Mouse (Mus musculus) frontal cortex, postnatal 14 days (tissue): ENCODE measurements at regions not wholly inside any gene's neighbourhood (a gene's known extent, or its start where the extent isn't known, plus 50 kb on each side); places are given as distances from the start of the nearest gene placed in this dataset.
A peak's percentile ranks its signal among the peaks of the same experiment; 100 is the strongest.

Experiments used
- DNase-seq, 2 experiments: peaks; one replicate each; pipeline ENCODE4 v3.0.0; 2022; ENCODE audit warnings: low spot score in 2 of 2

DNA sequence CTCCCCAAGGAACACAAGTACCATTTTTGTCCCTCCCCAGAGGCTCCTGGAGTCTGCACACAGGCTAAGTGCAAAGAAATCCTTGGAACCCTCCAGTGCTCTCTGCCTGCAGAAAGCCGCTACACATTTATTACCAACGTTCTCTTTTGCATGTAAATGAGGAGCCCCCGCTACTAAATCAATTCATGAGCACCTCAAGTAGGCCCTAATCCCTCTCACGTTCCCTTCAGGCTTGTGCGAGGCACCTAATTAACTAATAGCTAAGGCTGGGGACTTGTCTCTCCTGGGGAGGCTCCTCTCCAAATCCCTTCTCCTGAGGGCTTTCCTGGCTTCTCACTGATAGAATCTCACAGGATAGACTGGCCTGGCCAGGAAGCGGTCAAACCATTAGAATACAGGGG, 568.6 kb upstream of the Adam5 start:
- no peak for DNase-seq

DNA sequence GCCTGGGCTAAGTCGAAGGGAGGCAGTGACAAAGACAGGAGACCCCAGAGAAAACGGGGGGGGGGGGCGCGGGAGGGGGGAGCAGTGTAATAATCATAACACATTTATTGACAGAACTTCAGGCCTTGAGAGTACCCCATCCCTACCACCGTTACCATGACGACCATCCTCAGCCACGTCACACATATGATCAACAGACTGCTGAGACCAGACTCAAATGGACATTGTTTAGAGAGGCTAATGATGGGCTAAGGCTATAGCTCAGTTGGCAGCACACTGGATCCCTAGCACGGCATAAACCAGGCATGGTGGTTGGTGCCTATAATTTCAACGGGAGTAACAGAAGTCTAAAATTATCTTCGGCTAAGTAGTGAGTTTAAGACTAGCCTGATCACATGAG, 565.8 kb upstream of the Adam5 start:
- DNase-seq: no peak

DNA sequence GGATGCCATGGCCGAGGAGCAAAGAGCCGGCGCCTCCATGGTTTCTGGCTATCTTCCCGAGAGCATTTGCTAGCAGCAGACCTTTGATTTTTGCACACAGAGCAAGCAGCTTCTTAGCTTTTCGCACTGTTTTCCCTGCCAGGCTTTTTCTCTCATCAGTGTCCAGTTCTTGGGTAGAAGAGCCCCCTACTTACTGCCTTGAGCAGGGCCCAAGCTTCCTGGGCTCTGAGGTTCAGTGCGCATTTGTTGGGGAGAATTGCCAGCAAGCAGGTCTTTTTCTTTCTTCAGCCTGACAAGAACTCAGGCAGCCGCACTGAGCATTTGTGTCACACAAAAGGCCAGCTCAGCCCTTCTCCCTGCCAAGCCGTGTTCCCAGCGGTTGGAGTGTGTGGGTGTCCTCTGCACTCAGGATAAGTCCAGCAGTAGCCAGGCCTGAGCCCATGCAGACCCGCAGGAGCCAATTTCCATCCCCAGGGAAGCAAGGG, 565.2 kb upstream of the Adam5 start:
- DNase-seq: peak; percentile 25 to 32

DNA sequence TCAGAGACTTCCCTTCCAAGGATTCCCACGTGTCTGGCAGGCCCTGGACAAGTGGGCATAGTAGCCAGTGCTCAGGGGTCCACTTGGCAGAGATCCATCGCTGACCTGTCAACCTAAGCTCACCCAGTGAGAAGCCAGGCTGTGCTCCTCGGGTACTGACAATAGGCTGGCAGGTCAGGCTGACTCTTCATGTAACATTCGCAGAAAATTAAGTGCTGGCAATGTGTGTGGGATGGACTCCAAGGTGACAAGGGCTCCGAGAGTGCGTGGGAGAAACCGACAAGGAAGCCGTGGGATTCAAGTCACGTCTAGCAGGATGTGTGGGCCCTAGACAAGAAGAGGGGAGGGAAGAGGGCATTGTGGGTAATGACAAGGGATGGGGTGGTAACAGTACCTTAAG, 564.6 kb upstream of the Adam5 start:
- peak; percentile 11 to 52 for DNase-seq

DNA sequence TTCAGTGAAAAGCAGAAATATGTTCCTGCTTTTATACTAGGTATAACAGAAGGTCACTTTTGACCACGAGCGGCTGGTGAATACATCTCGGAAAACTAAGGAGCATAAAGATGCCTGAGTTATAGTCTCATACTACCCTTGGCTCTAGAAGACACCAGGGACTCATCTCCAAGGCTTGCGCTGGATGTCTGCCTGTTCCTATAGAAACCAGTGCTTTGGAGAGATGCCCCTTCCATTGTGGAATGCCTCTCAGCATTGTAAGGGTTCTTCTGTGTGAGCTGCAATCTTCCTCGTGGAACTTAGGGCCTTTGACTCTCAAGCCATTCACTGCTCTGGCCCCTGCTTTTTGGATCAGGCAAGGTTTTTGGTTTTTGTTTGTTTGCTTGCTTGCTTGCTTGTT, 561.0 kb upstream of the Adam5 start:
- no peak for DNase-seq

DNA sequence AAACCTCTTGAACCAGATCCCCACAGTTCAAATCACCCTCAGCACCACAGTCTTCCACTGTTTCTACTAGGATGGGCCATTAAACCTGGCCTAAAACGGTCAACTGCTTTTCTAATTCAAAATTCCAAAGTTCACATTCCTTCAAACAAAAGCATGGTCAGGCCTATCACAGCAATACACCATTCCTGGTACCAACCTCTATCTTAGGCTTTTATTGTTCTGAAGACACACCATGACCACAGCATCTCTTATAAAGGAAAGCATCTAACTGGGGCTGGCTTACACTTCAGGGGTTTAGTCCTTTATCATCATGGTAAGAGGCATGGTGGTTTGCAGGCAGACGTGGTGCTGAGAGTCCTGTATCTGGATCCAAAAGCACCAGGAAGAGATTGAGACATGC, 560.4 kb upstream of the Adam5 start:
- no peak for DNase-seq

DNA sequence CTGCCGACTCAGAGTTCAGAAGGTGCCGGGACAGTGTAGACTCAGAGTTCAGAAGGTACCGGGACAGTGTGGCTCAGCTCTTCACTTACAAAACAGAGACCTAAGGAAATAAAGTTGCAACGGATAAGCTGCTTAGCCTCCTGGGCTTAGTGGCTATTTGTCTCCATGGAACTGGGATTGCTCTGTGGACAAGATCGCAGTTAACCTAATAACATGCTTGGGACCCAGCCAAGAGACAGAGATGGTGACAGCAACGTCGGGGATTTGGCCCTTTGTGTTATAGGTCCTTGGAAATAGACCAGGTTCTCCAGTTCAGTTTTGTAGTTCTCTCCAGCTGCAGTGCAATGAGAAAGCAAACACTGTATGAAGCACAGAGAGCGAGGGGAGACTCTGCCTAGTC, 549.1 kb upstream of the Adam5 start:
- DNase-seq: no peak

DNA sequence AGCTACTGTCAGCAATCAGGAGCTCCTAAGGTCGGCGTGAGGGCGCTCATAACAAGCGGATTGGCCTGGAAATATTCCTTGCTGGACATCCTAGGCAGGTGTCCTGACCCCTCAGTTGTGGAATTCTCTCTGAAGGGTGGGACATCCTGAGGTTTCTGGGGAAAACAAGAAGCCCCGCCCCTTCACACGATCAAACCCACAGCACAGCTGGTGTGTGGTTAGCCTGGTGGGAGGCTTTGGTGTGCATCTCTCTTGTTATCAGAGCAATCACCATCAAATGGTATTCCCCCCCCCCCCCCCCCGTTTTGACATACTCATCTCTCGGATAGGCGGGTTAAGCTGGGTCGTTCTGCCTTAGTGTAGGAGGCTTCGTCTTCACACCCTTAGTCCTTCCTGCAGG, 546.8 kb upstream of the Adam5 start:
- DNase-seq: no peak

DNA sequence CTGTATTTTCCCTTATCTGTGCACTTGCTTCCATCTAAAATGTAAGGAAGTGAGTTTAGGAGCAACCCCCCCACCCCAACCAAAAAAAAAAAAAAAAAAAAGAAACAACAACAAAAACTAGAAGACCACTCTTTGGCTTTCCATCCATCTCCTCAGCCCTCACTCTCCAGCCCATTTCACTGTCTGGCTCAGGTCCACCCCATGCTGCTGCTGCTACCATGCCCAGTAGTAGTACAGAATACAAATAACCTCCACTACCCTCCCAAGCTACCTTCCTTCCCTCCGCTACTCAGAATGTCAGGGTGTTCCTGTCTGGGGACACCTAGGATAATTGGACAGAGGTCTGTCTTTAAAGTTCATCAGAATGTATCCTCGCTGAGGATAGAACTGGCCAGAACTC, 545.2 kb upstream of the Adam5 start:
- DNase-seq: no peak

DNA sequence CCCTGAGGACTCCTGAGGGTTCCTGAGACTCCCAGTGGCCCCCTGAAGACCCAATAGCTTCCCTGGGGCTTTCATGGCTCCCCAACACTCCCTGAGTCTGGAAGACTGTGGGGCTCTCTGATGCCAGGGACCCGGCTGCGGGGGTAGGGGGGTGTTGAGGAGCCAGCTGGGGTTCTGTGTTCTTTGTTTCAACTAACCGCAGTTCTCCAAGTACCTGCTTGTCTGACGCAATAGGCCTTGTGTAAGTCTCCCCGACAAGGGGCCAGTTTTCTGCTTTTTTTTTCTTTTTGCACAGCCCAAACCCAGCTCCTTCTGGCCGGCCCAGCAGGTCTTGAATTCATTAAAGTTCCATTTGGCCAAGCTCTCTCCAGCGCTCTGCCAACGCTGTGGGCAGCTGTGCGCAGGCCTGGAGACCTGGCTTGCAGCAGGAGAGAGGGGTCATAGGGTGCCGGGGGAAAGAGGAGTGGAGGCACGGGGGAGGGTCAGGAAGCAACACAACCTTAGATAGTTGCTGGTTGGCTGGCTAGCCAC, 544.5 kb upstream of the Adam5 start:
- DNase-seq: no peak

DNA sequence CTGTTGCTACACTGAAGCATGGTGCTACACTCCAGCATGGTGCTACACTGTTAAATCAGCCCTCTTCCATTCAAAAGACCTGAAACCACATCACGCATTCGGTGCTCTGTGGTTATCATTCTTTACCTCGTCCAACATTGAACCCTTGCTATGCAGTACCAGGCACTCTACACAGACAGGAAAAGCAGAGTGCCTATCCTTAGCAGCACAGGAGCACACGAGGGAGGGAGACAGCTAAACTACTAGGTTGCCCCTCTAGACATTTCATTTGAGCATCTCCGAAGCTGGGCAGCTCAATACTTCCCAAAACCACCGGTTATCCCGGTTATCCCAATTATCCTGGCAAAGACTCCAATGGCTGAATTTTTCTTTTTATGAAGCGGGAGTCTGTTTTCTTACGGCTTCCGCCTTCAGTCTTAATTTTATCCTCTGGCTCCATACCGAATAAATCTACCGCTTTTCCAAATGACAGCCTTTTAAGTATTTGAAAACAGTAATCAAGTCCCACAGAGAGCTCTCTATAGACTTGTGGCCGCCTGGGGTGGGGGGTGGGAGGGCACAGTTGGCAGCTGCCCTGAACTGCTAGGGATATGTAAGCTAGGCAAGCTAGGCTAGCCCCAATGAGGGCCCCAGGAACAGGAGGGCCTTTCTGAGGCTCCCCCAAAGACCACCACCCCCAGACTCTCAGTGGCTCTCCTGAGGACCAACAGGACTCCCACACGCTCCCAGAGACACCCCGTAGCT, 543.8 kb upstream of the Adam5 start:
- no peak for DNase-seq

DNA sequence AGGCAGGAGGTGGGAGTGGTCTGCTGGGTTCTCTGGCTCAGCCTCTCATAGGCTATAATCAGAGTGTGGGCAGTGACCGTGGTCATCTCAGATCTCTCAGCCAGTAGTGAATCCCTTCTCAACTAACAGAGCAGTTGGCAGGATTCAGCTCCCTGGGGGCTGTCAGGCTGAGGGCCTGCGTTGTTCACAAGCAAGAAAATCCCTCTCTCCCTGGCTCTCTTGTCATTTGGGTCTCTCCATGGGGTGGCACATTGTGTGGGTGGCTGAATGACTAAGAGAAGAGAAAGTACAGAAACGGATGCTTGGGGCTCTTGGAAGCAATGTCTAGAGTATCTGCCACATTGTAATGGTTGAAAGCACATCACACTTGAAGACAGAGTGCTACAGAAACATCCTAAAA, 542.0 kb upstream of the Adam5 start:
- no peak for DNase-seq

DNA sequence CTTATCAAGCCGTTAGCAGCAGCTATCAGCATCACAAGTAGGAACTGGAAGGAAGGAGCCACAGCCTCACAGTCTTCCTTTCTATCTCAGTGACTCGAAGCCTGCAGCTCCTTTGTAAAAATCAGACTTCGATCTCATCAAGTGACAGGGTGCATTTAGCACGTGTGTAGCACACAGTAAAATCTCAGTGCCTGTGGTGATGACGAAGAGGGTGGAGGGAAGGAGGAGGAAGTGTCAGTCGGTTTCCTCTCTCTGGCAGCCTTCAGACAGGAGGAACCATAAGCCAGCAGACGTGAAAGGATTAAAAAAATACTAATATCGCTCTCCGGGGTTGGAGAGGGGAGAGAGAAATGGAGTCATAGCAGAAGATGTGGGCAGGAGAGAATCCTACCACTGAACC, 538.5 kb upstream of the Adam5 start:
- no peak for DNase-seq

DNA sequence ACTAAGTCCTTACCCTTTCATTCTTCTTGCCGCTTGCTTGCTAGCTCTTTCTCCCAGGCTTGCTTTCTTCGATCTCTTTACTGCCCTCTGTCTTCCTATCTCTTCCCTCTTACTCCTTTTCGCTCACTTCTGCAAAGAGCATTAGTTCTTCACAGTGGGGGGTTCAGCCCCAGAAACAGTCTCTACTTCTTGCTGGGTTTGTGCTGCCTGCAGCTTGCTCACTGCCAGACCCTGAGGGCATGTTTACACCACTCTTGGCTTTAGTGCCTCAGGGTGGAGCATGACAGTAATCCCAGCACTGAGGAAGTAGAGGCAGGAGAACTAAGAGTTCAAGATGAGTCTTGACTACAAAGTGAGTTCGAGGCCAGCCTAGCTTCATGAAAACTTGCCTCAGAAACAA, 538.0 kb upstream of the Adam5 start:
- no peak for DNase-seq

DNA sequence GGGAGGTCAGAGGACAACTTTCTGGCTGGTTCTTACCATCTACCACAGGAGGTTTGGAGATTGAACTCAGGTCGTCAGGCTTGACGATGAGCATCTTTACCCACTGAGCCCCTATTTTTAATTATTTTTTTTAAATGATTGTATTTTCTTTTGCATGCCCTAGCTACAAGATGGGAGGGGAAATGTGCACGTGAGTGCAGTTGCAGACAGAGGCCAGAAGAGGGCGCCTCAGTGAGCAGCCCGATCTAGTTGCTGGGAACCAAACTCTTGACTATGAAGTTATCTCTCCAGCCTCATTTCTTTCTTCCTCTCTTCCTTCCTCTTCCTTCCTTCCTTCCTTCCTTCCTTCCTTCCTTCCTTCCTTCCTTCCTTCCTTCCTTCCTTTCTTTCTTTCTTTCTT, 537.3 kb upstream of the Adam5 start:
- DNase-seq: no peak

DNA sequence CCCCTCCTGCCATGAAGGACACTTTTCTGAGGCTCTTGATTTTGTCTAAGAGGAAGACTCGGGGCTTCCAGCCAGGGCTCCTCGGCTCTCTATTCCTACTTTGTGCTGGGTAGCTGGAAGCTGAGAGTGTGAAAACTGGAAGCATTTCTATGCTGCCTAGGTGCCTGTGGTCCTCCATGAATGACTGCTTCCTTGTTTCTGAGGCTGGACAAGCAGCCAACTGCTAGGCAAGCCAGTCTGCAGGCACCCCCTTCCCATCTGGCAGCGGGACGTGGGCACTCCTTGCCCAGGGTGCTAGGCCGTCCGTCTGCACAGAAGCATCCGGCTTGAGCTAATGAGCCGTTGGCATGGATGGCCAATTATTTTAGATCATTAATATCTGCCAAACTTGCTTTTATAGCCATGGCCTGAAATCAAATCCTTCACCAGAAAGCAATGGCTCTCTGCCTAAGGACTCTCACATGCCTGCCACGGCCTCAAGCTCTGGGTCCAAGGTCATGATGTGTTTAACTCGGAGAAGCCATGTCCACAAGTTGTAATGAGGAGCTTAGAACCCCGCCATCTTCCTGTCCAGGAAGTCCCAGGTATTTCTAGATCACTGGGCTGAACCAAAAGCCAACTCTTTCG, 534.5 kb upstream of the Adam5 start:
- DNase-seq: peak; percentile 20 to 62

DNA sequence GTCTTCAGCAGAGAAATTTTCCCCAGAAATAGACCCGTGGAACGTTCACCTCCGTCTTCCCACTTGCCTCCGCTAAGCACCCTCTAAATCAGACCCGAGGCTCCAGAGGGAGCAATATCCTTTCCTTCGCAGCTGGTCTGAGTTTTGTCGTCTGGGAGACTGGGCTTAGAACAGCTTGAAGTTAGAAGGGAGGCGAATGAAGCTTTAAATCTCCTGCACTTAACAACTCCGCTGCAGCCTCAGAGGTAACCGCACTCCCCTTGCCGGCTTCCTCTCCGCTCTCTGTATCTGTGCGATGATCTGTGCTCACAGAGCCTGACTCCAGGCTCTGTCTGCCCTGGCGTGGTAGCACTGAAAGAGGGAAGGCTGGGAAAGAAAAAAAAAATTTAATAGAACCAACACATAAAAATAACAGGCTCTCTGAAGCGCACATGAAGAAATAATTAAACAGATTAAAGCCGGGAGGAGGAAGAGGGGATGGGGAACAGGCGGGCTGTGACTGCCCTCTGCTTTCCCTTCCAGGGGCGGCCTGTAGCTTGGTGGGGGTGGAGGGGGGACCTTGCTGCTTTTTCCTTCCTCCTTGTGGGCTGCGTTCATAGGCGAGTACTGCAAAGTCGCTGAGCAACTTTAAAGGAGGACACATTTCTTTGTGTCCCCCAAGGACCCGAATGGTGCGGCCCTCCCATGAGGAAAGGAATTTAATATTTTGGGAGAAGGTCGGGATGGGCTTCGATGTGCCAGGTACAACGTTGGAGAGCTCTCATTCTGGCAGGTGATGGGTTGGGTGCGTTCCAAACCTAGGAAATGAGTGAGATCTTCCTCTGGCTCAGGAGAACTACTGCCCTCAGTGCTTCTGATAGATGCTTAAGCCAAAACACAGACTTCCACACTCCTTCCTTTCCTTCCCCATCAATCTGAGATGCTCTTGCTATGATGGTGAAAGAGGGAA, 529.9 kb upstream of the Adam5 start:
- no peak for DNase-seq

DNA sequence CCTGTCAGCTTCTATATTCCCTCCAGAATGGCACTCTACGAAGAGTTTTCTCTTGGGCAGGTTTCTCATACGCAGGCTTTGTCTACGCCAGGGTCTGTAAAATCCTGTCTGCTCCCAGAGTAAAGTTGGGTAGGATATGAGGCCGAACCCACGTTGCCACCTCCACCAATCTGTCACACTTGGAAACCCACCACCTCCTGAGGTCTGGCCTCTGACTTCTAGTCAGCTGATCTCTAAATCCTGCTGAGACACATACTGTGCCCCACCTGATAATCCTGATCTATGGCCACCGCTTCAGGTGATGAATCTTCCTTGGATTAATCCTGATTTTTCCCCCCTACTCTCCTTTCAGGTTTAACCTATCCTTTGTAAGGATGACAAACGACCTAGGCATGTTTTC, 529.2 kb upstream of the Adam5 start:
- no peak for DNase-seq

DNA sequence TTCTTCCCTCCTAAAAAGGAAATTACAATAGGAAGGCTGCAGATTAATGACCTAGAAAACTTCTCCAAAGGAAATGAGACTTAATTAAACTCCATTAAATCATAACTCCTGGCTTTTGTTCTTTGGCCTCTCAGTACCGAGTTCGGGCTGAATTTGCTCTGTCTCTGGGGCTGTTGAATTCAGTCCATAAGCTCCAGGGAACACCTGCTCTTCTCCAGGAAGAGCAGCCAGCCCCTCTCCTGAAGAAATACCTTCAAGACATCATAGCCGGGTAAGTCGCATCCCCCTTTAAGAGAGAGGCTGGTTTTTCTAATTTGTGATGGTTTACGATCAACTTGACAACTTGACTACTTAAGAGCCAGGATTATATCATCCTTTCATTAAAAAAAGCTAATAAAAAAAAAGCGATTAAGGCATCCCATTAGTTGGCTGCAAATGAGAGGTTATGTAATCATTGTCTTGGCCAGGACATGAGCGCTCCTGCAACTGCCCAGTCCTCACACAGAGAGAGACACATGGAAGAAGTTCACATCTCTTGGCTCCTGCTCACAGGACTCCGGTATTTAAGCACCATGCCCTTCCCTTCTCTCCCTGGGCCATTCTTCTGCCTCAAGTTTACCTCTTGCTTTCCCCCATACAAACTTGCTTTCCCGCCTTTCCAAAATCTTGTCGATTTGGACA, 524.0 kb upstream of the Adam5 start:
- no peak for DNase-seq

DNA sequence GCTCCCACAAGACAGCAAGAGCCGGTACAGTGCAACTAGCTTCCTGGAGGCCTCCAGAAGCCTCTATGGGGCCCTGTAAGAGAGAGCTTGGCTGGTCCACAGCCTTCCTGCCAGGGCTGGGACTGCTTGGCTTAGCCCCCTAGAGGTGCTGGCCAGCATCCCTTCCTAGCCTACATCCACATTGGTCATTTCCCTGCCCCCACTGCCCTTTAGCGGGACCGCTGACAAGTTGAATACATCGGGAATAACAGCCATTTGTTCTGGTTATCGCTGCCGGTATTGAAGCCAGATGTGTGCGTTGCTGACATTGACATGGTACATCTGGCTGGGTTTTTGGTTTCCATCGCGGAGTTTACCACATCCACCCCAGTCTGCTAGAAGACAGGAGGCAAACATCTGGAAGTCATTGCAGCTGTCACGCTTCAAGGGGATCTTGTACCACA, 519.0 kb upstream of the Adam5 start:
- no peak for DNase-seq

DNA sequence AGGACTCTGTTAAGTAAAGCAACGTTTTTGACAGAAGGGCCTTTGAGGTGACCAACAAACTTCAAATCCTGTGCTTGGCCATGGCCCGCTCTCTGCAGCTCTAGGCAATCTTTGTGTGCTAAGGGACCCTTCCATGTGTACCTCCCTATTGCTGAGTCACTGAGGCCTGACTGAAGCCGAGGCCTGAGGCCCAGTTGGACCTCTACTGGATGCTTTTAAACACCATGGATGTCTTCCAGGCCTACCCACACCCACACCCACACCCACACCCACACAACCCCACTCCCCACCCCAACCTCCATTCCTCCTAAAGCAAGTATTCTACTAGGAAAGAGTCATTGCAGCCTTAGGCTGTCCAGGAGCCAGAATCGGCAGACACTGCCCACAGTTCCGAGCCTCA, 518.3 kb upstream of the Adam5 start:
- DNase-seq: no peak

DNA sequence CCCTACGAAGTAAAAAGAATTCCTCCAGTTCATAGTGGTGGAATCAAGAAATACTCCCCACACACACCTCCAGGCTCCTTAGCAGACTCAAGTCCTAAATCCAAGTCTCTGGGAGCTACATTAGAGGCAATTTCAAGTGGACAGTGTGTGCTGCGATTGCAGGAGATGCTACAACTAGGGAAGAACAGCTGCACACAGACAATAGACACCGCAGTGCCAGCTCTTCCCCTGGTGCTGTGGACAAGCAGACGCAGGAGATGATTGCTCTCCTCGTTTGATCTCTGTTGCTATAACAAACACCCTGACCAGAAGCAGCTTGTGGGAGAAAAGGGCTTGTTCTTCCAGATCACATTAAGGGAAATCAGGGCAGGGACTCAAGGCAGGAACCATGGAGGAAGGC, 517.1 kb upstream of the Adam5 start:
- no peak for DNase-seq
